ENCODE assay signal across 8 mouse cellular contexts in the genomic region with DNA sequence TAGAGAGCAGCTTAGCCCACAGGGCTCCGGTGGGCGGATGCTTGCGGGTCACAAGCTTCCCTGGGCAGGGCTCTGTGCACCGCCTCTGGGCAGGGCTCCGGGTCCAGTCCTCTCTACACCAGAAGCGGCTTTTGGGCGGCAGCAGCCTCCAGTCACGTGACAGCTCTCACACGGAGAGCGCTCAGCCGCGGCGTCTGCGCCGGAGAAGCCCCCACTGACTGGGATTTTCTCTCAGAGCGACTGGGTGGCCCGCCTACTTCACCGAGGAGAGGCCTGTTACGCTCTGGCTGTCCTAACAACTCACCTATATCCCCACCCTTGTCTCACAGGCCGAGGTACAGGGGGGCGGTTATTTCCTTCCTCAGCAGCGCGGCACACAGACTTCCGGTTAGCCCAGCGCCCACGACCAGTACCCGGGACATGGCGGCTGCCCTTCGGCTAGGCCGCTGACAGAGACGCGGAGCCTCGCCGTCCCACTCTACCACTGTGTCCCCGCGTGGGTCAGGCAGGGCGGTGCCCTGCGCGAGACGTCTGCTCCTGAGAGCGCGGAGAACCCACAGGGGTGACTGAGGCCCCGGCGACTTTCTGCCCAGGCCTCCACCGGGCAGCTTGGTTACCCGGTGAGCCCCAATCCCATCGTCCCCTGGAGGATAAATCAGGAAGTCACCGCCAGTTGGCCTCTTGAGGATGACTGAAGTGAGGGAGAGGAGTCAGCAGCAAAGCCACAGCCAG. TPM values are rescaled to one million over a fixed set of nuclear protein-coding genes. Genes with fewer than 3 reads are reported as not detected.
DNase-seq lines count a peak whose midpoint lies in the region; ATAC-seq and TF ChIP-seq lines count a peak whose summit lies in the region.

A gene (minus strand): TSS at position 645 of the 732 bp plus-strand sequence.

- peak within 1 kb of the TSS; percentile 62 for H3K4me2 ChIP-seq in embryonic facial prominence, embryonic 12.5 days (replicated peaks)
- H3K4me2 ChIP-seq in intestine, postnatal 0 days (replicated peaks; ENCODE audit: low read depth): peak within 1 kb of the TSS; percentile 85

- H3K4me1 ChIP-seq in embryonic facial prominence, embryonic 12.5 days: no peaks in the 10 kb centered on the region
- no peaks in the 10 kb centered on the region for H3K4me1 ChIP-seq in intestine, postnatal 0 days (replicated peaks; ENCODE audit: control insufficient read depth, insufficient read depth, low read length)
- H3K4me1 ChIP-seq in midbrain, embryonic 10.5 days: peaks cover 10% of the 10 kb centered on the region; the same call in 1 of the 2 replicates

- H3K9me3 ChIP-seq in embryonic facial prominence, embryonic 12.5 days: no peaks in the 10 kb centered on the region
- H3K9me3 ChIP-seq in intestine, postnatal 0 days (ENCODE audit: control insufficient read depth): 0 out of 2 replicates have a peak, but pooled peaks cover 3% of the 10 kb centered on the region
- H3K9me3 ChIP-seq in midbrain, embryonic 10.5 days (replicated peaks): peaks cover 3% of the 10 kb centered on the region; the same call in 1 of the 2 replicates

- intact Hi-C loops in left cerebral cortex, postnatal 36 days (cut with DNase I): no loop called here

- 1% methylated on average over 48 of the region's 48 CpGs for WGBS in embryonic facial prominence, embryonic 12.5 days
- 1% methylated on average over 48 of the region's 48 CpGs for WGBS in intestine, postnatal 0 days
- 2% methylated on average over 48 of the region's 48 CpGs for WGBS in midbrain, embryonic 10.5 days

- H3K4me3 ChIP-seq in embryonic facial prominence, embryonic 12.5 days: peak within 1 kb of the TSS; percentile 65
- H3K4me3 ChIP-seq in intestine, postnatal 0 days (ENCODE audit: low read depth, low read length): peak within 1 kb of the TSS; percentile 53
- peak within 1 kb of the TSS; percentile 68 for H3K4me3 ChIP-seq in midbrain, embryonic 10.5 days

- no peaks in the 10 kb centered on the region for H3K27me3 ChIP-seq in embryonic facial prominence, embryonic 12.5 days
- H3K27me3 ChIP-seq in intestine, postnatal 0 days (replicated peaks; ENCODE audit: control insufficient read depth, insufficient read depth, low read length): no peaks in the 10 kb centered on the region
- H3K27me3 ChIP-seq in midbrain, embryonic 10.5 days (ENCODE audit: low read depth, poor library complexity, severe bottlenecking): peaks cover 5% of the 10 kb centered on the region; the same call in 1 of the 2 replicates

- peak within 1 kb of the TSS; percentile 80 for H3K9ac ChIP-seq in embryonic facial prominence, embryonic 12.5 days
- peak within 1 kb of the TSS; percentile 74 for H3K9ac ChIP-seq in intestine, postnatal 0 days (ENCODE audit: low read depth, low read length)

- H3K27ac ChIP-seq in embryonic facial prominence, embryonic 12.5 days: peak within 1 kb of the TSS; percentile 84
- peak within 1 kb of the TSS; percentile 78 for H3K27ac ChIP-seq in intestine, postnatal 0 days (ENCODE audit: low read depth, low read length)
- H3K27ac ChIP-seq in midbrain, embryonic 10.5 days (replicated peaks): peak within 1 kb of the TSS; percentile 94

- no peaks in the 10 kb centered on the region for H3K36me3 ChIP-seq in embryonic facial prominence, embryonic 12.5 days
- no peaks in the 10 kb centered on the region for H3K36me3 ChIP-seq in intestine, postnatal 0 days (ENCODE audit: control insufficient read depth, insufficient read depth)
- H3K36me3 ChIP-seq in midbrain, embryonic 10.5 days: no peaks in the 10 kb centered on the region

- peak; percentile 90 to 93 for DNase-seq in adrenal gland, postnatal 36 days
- DNase-seq in left cerebral cortex, postnatal 36 days (ENCODE audit: low spot score in 2 of 2): peak; percentile 81 to 84
- DNase-seq in midbrain, embryonic 10.5 days (ENCODE audit: low spot score): peak; percentile 88
- DNase-seq in right cerebral cortex, postnatal 36 days (ENCODE audit: low spot score in 2 of 2): peak; percentile 75 to 79
- peak; percentile 81 to 83 for DNase-seq in urinary bladder, postnatal 4 days (ENCODE audit: low spot score in 2 of 2)

- peak; percentile 98 for ATAC-seq in embryonic facial prominence, embryonic 12.5 days (ENCODE audit: insufficient number of reproducible peaks, insufficient read depth, low FRiP score, low TSS enrichment)
- peak; percentile 92 for ATAC-seq in granulocyte monocyte progenitor cell, adult 5-6 weeks (replicated peaks; ENCODE audit: poor library complexity, severe bottlenecking)
- peak; percentile 96 for ATAC-seq in intestine, postnatal 0 days

- TF ChIP-seq CTCF in intestine, postnatal 0 days (IDR thresholded peaks at IDR 0.05; ENCODE audit: low read depth): peak; percentile 47

RNA-seq across cellular contexts. Expression of the gene that starts here (rescaled TPM):
- 1 to 10 TPM; 3.8 to 4.3 TPM for total RNA-seq in adrenal gland, postnatal 36 days (2021)
- 6.4 and 8.0 TPM in 2 replicates for polyA plus RNA-seq in embryonic facial prominence, embryonic 12.5 days (2016; fragmentation: Nextera tagmentation; extraction: Ambion mirVana)
- total RNA-seq in granulocyte monocyte progenitor cell, adult 5-6 weeks (2014; fragmentation: Nextera tagmentation): 2.0 and 3.4 TPM in 2 replicates
- 1.0 TPM in 1 of 2 replicates, not detected in the other for total RNA-seq in granulocyte monocyte progenitor cell, adult 5-6 weeks (2017)
- 8.3 and 8.8 TPM in 2 replicates for polyA plus RNA-seq in intestine, postnatal 0 days (2015; fragmentation: Nextera tagmentation; extraction: Ambion mirVana)
- 1 to 10 TPM; 1.7 to 2.1 TPM for total RNA-seq in left cerebral cortex, postnatal 36 days (2021)
- 6.8 and 7.9 TPM in 2 replicates for polyA plus RNA-seq in midbrain, embryonic 10.5 days (2016; fragmentation: Nextera tagmentation; extraction: Ambion mirVana)

Comparison
In these comparisons a context has a peak if more than half of its experiments do, and no peak if none do; other contexts are left out.
1. Peak in every context shown above with its lines: DNase-seq, ATAC-seq, H3K4me3 ChIP-seq and H3K27ac ChIP-seq.